Mouse (Mus musculus): Measurements from ENCODE around the gene Ifrd2. TPM values are rescaled to one million over a fixed set of nuclear protein-coding genes. Genes with fewer than 3 reads are reported as not detected.
"Not testable (repeated sequence)": the region's sequence is repeated elsewhere in the genome, so short reads cannot be mapped to it uniquely, and the experiment has no call there.

The Ifrd2 gene
- total and polyA plus RNA-seq, 3 experiments = 147 to 292 TPM; not detected in 1

DNA sequence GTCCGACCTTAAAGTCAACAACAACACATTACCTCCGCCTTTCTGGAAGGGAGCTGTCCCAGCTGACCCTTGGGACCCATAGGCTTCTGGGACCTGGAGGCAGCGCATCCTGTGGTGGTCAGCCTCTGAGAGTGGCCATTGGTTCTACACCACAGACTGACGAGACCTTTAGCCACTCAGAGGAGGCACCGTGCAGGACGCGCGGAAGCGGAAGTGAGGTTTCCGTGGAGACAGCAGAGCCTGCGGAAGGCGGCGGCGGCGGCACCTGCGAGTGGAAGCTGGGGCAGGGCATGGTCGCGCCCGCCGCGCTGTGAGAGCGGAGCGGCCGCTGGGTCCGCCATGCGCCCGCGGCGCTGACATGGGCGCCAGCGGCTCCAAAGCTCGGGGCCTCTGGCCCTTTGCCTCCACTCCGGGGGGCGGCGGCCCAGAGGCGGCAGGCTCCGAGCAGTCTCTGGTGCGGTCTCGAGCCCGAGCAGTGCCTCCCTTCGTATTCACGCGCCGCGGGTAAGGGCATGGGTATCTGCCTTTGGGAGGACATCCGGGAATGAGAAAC lies 24.3 kb upstream of the Ifrd2 start, which contains the start of gene Tusc2 (continued):
- TF ChIP-seq ZNF384 (IDR thresholded peaks at IDR 0.05; ENCODE audit: low read depth, low read length) (no peak), POLR2A (IDR thresholded peaks at IDR 0.05; ENCODE audit: control insufficient read depth in 1 of 2, insufficient read depth in 1 of 2, low read depth in 1 of 2, low read length in 2 of 2, poor library complexity in 1 of 2) (peak; percentile 67 to 77), MAFK (IDR thresholded peaks at IDR 0.05; ENCODE audit: borderline replicate concordance, low read depth, low read length) (no peak), UBTF (IDR thresholded peaks at IDR 0.05; ENCODE audit: borderline replicate concordance, insufficient read depth, low read depth, low read length) (peak; percentile 90; the same call in 1 of the 2 replicates), SMC3 (IDR thresholded peaks at IDR 0.05; ENCODE audit: low read depth, low read length) (no peak), GATA1 (IDR thresholded peaks at IDR 0.05; ENCODE audit: low read depth, low read length) (no peak), POLR2AphosphoS2 (IDR thresholded peaks at IDR 0.05; ENCODE audit: low read length) (peak; percentile 98), TAL1 (IDR thresholded peaks at IDR 0.05; ENCODE audit: low read length) (no peak), NELFE (IDR thresholded peaks at IDR 0.05; ENCODE audit: low read depth, low read length) (peak; percentile 77), RAD21 (IDR thresholded peaks at IDR 0.05; ENCODE audit: low read depth, low read length) (no peak), MYB (IDR thresholded peaks at IDR 0.05; ENCODE audit: low read depth, low read length) (no peak), MEF2A (IDR thresholded peaks at IDR 0.05; ENCODE audit: extremely low read depth, insufficient replicate concordance, low read depth, low read length, poor library complexity, severe bottlenecking) (no peak), CHD1 (IDR thresholded peaks at IDR 0.05; ENCODE audit: low read depth, low read length) (no peak)

DNA sequence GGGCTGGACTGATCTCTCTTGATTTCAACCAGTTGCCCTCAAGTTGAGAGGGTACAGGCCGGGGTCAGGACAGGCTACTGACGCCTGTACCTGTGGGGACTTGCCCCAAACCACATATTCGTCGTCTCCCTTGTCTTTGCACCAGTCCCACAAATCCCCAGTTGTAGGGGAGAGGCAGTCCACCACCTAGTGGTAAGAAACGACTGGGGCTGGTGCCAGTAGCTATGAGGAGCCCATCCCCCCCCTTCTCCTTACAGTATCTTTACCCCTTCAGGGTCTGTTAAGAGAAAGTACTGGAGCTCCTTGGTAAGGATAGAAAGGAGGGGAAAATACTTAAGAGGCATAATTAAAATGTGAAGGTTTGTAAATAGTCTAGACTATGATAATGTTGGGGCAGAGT lies 21.9 kb upstream of the Ifrd2 start:
- not testable (repeated sequence) for DNase-seq (ENCODE audit: low read depth, low spot score)

DNA sequence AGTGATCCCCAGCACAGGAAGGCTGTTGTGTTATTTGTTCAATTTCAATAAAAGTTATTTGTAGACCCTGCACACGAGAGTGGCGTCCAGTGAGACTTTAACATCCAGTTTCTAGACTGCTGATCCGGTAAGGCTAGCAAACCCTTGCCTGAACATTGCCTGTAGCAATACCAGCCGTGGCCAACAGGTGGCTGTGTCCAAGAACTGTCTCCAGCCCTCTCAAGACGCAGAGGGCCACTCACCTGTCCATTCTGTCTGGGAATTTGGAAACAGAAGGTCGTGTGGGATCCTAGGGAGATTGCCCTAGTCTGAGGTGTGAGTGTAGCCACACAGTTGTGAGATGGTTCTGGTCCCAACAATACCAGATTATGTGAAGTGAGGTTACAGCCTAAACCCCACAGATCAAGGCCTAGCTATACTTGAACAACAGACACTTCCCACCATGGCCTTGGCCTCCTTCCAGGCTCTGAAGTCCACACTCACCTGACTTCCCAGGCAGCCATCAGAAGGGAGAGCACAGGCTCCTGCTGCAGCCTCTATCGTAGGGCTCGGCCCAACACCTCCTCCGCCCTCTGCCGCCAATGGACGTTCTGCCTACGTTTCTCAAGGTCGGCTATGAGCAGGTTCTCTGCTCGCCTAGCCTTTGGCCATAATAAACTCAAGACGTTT lies 21.3 kb upstream of the Ifrd2 start:
- no peak overlapping the region for H3K27ac ChIP-seq (ENCODE audit: control insufficient read depth, low read depth, low read length)
- no peaks in the 10 kb centered on the region for H3K27me3 ChIP-seq (ENCODE audit: control insufficient read depth in 1 of 2, insufficient read depth in 2 of 2, low read length in 2 of 2)
- H3K4me3 ChIP-seq (ENCODE audit: control insufficient read depth in 1 of 2, insufficient read depth in 1 of 2, low read depth in 2 of 2, low read length in 2 of 2) = no peak overlapping the region
- peaks cover 2 to 33% of the 10 kb centered on the region in 2 experiments; a peak in 3 of 4 replicates for H3K4me1 ChIP-seq (ENCODE audit: control insufficient read depth in 1 of 2, insufficient read depth in 2 of 2, low read length in 2 of 2)
- DNase-seq (ENCODE audit: low read depth, low spot score) = peak; percentile 83
- peaks cover 23% of the 10 kb centered on the region for H3K79me2 ChIP-seq (ENCODE audit: control insufficient read depth, insufficient read depth, low read length, poor library complexity)
- peaks cover 0 to 16% of the 10 kb centered on the region in 2 experiments; a peak in 3 of 4 replicates for H3K36me3 ChIP-seq (ENCODE audit: control insufficient read depth in 1 of 2, insufficient read depth in 2 of 2, low read length in 2 of 2)
- no peaks in the 10 kb centered on the region for H3K9me3 ChIP-seq (replicated peaks; ENCODE audit: insufficient read depth, low read length)
- no peak overlapping the region for H3K9ac ChIP-seq (ENCODE audit: control insufficient read depth, low read depth, low read length, poor library complexity, severe bottlenecking)
- TF ChIP-seq KAT2A (conservative IDR thresholded peaks at IDR 0.05; ENCODE audit: low read depth, low read length) (no peak), MXI1 (IDR thresholded peaks at IDR 0.05; ENCODE audit: low read depth, low read length) (no peak), RAD21 (IDR thresholded peaks at IDR 0.05; ENCODE audit: low read depth, low read length) (peak; percentile 23), POLR2A (IDR thresholded peaks at IDR 0.05; ENCODE audit: control insufficient read depth in 1 of 2, insufficient read depth in 1 of 2, low read depth in 1 of 2, low read length in 2 of 2, poor library complexity in 1 of 2) (no peak; a peak in 1 of 4 replicates), MAFK (IDR thresholded peaks at IDR 0.05; ENCODE audit: borderline replicate concordance, low read depth, low read length) (no peak), SIN3A (IDR thresholded peaks at IDR 0.05; ENCODE audit: low read length) (no peak), SMC3 (IDR thresholded peaks at IDR 0.05; ENCODE audit: low read depth, low read length) (peak; percentile 66), NELFE (IDR thresholded peaks at IDR 0.05; ENCODE audit: low read depth, low read length) (no peak), BHLHE40 (IDR thresholded peaks at IDR 0.05; ENCODE audit: borderline replicate concordance, low read depth, low read length) (no peak), ZKSCAN1 (IDR thresholded peaks at IDR 0.05; ENCODE audit: low read depth, low read length) (no peak), MYB (IDR thresholded peaks at IDR 0.05; ENCODE audit: low read depth, low read length) (no peak), CTCF (IDR thresholded peaks at IDR 0.05 in 2 of 3, conservative IDR thresholded peaks at IDR 0.05 in 1 of 3; ENCODE audit: control insufficient read depth in 1 of 3, insufficient read depth in 1 of 3, low read depth in 2 of 3, low read length in 3 of 3, poor library complexity in 1 of 3, severe bottlenecking in 1 of 3) (peak; percentile 70 to 96 (median 70)), ZC3H11A (IDR thresholded peaks at IDR 0.05; ENCODE audit: low read depth, low read length) (no peak), E2F4 (IDR thresholded peaks at IDR 0.05; ENCODE audit: borderline replicate concordance, low read depth, low read length) (no peak), POLR2AphosphoS5 (IDR thresholded peaks at IDR 0.05; ENCODE audit: borderline replicate concordance, low read depth, low read length) (no peak), ZNF384 (IDR thresholded peaks at IDR 0.05; ENCODE audit: low read depth, low read length) (no peak), HCFC1 (IDR thresholded peaks at IDR 0.05; ENCODE audit: low read depth, low read length) (0 out of 2 replicates have a peak, but pooled peaks have one; percentile 13), MEF2A (IDR thresholded peaks at IDR 0.05; ENCODE audit: extremely low read depth, insufficient replicate concordance, low read depth, low read length, poor library complexity, severe bottlenecking) (no peak), USF2 (IDR thresholded peaks at IDR 0.05; ENCODE audit: borderline replicate concordance in 1 of 2, insufficient read depth in 1 of 2, low read depth in 1 of 2, low read length in 2 of 2) (no peak)

More for the DNA sequence above, 21.9 kb upstream of the Ifrd2 start:
- H3K9me3 ChIP-seq (replicated peaks; ENCODE audit: insufficient read depth, low read length); H3K27ac ChIP-seq (ENCODE audit: control insufficient read depth, low read depth, low read length); H3K9ac ChIP-seq (ENCODE audit: control insufficient read depth, low read depth, low read length, poor library complexity, severe bottlenecking); H3K4me3 ChIP-seq (ENCODE audit: control insufficient read depth in 1 of 2, insufficient read depth in 1 of 2, low read depth in 2 of 2, low read length in 2 of 2); H3K27me3 ChIP-seq (ENCODE audit: control insufficient read depth in 1 of 2, insufficient read depth in 2 of 2, low read length in 2 of 2): not testable (repeated sequence)
- Histone ChIP-seq H3K79me2 (ENCODE audit: control insufficient read depth, insufficient read depth, low read length, poor library complexity) (peaks cover 23% of the 10 kb centered on the region), H3K4me1 (ENCODE audit: control insufficient read depth in 1 of 2, insufficient read depth in 2 of 2, low read length in 2 of 2) (peaks cover 0 to 27% of the 10 kb centered on the region in 2 experiments; a peak in 3 of 4 replicates), H3K36me3 (ENCODE audit: control insufficient read depth in 1 of 2, insufficient read depth in 2 of 2, low read length in 2 of 2) (peaks cover 0 to 15% of the 10 kb centered on the region in 2 experiments; a peak in 3 of 4 replicates)
- peak in 2 of 3 experiments; percentile 8 to 29; a peak in 2 of 6 replicates for TF ChIP-seq CTCF (IDR thresholded peaks at IDR 0.05 in 2 of 3, conservative IDR thresholded peaks at IDR 0.05 in 1 of 3; ENCODE audit: control insufficient read depth in 1 of 3, insufficient read depth in 1 of 3, low read depth in 2 of 3, low read length in 3 of 3, poor library complexity in 1 of 3, severe bottlenecking in 1 of 3)

All from MEL (cell line).